Mouse (Mus musculus) CD4-positive, CD25-positive, alpha-beta regulatory T cell, adult 4 months (primary cell): ENCODE results near the gene Elf4. TPM values are rescaled to one million over a fixed set of nuclear protein-coding genes. Genes with fewer than 3 reads are reported as not detected.
"Not testable (repeated sequence)": the region's sequence is repeated elsewhere in the genome, so short reads cannot be mapped to it uniquely, and the experiment has no call there.

Experiments
- ATAC-seq: one replicate; pipeline ENCODE4 v1.8.0; 2017
- polyA plus RNA-seq, 2 experiments: library from polyadenylated mRNA; unstranded; fragments of 100-300 nt; shearing (Covaris generic); gene quantifications; one replicate each; pipeline ENCODE4 v1.2.1; 2017

The Elf4 gene
- polyA plus RNA-seq, 2 experiments from 2014 or later, result 24.7 to 25.4 TPM

DNA sequence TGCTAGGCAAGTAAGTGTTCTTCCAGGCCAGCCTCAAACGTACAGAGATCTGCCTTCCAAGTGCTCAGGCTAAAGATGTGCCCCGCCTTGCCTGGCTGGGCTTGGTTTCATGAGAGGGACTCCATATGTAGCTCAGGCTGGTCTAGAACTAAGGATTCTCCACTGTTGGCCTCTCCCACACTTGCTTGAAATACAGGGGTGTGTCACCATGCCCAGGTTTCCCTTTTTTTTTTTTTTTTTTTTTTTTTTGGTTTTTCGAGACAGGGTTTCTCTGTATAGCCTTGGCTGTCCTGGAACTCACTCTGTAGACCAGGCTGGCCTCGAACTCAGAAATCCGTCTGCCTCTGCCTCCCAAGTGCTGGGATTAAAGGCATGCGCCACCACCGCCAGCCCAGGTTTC lies 26.9 kb downstream of the Elf4 start:
- ATAC-seq, result not testable (repeated sequence)

DNA sequence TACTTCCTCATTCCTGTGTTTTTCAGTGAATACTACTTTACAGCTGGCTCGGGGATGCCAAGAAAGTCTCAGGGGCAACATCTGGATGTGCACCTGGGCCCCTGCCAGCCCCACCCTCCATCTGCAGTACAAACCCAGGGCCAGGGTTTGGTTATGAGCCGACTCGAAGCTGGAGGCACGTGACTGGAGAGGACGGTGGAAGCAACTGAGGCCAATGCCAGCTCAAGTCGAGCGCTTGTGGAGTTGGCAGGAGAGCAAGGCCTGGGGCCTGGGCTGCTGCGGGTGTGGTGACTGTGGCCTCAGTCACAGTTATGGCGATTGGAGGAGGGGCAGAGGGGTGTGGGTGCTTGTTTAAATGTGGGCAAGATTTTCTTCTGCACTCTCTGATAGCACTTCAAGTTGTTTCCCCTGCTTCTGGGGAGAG lies 27.4 kb downstream of the Elf4 start:
- ATAC-seq, result no peak

DNA sequence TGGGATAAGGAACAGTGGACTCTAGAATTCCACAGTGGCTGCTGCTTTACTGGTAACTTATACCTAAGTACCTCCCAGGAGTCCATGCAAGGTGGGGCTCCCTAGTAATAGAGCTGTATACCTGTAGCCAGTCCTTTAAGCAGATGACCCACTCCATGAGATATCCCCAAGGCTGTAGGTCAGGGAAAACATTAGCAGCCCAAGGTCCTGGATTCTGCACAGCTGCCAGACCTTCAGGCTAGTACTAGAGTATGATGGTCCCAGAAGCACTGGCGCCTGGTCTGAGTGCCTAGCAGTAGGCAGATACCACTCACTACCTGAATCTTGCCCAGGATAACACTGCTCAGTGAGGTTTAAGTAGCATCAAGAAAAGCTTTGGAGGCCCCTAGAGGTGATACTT lies 28.7 kb downstream of the Elf4 start:
- ATAC-seq, result no peak

DNA sequence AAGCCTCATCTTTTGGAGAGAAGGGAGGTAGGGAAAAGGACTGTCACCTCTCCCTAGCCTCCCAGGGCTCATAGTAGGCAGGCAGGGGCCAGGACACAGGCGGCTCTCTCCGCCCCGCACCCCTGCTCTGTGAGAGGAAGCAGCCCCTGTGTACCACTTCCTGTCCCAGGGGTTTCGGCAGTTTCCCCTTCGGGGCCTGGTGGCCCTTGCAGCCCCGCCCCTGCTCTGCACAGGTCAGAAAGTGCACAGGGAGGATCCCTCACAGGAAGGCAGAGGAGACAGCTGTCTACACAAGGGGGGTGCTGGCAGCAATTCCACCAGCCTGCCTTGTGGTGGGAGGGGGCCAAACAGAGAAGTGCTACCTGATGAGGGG lies 29.4 kb downstream of the Elf4 start:
- peak; percentile 79 for ATAC-seq

DNA sequence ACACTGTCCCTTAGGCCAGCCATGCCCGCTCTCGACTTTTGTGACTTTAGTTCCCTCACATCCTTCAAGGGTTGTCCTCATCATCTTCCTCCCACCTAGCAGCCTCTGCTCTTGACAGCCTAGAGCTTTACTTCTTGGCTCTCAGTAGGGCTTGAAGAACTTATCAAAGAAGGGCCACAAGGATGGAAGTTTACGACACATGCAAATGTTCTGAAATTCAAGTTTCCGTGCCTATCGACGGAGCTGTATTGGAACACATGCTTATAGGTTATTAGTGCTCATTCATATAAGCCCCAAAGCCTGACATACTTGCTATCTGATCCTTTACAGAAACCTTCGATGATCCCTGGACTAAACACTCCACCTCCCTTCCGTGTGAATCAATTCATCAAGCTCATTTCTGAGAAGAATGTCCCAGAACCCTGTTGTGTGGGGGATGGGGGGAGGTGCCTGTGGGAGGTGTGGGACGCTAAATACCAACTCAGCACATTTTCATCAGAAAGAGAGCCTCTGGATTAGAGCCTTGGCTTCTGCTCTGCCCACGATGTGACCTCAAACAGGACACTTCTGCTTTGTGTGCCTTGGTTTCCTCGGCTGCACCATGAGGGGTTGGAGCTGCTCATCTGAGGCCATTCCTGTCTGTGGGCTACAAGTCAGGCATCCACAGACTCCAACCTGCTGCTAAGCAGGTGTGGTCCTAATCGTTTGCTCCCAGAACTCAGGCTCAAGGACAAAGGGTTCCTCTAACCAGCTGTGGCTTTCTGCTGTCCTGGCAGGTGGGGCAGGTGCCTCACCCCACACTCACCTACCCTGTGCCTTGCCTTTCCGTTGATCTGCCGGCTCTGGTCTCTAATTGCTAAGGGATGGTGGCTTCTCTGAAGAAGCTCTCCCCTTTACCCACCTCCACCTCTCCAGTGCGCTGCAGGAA lies 30.1 kb downstream of the Elf4 start:
- ATAC-seq, result no peak

DNA sequence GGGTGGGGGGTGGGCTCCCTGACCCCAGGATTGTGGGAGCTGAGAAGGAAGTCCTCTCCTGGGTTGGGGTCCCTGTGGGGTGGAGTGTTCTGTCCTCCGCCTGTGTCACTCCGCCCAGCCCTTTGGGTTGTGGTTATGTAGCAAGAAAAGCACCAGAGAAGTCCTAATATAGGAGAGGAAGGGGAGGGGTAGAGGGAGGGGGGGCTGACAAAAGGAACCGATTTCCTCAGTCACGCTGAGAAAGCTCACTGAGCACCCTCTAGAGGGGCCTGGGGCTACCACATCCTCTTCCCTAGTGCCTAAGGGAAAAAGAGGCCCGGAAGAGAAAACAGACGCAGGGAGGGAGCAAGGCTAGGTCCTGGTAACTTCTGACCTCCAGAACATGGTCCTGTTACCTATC lies 33.4 kb downstream of the Elf4 start:
- ATAC-seq, result peak; percentile 40

DNA sequence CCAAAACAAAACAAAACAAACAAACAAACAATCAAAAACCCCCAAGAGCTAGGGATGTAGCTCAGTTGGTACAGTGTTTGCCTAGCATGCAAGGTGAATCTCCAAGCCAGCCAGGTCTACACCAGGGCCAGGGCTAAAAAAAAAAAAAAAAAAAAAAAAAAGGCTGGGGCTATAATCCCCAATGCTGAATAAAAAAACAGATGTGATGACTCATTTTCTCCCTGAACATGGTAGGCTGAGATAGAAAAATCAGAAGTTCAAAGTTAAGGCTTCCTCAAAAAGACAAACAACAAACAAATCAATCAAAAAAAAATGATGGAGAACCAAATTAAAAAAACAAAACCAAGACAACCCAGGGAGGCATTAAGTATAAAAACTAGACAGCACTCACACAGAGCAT lies 33.8 kb downstream of the Elf4 start:
- no peak for ATAC-seq

DNA sequence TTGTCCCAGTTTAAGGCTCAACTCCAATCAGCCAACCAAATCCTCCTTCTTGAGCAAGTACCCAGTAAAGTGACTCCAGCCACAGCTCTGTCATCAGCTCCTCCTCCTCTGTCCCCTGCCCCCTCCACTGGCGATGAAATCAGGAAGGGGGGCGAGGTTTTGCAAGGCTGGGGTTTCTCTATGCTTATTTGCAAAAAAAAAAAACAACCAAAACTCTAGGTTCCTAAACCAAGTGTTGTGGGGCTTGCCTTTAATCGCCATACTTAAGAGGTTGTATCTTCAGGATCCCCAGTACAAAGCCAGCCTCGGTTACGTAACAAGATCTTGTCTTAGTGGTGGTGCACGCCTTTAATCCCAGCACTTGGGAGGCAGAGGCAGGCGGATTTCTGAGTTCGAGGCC lies 34.3 kb downstream of the Elf4 start:
- no peak for ATAC-seq

DNA sequence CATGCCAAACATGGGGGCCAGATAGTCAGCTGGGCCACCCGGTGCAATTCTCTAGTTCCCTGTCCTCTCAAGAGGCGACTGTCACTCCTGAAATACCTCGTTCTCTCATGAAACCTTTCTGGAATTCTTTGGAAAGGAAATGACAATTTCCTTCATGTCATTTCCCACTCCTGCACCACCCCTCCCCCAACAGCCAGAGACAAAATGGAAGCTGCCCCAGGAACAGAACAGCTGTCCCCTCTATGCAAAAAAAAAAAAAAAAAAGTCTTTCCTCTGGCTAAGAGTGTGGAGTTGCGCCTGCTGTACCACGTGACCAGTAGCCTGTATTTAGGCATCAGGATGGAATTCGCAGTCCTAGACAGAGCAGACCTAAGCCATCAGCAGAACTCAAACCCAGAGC lies 34.7 kb downstream of the Elf4 start:
- no peak for ATAC-seq

DNA sequence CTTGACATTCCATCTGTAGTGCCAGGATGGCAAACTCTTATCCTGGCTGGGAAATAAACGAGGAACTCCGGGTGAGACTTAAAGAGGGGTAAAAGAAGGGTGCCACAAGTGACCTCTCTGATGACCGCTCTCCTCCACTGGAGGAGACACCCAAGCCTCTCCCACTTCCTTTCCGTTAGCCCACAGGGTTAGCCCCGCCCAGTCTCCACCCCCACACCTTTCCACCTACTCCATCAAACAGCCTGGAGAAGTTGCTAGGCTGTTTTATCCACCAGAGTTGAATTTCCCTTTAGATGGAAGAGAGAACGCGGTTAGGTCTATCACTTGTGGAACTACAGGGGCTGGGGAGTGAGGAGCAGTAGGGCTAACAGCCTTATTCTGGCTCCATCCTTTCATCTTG lies 37.7 kb downstream of the Elf4 start:
- ATAC-seq, result peak; percentile 14

DNA sequence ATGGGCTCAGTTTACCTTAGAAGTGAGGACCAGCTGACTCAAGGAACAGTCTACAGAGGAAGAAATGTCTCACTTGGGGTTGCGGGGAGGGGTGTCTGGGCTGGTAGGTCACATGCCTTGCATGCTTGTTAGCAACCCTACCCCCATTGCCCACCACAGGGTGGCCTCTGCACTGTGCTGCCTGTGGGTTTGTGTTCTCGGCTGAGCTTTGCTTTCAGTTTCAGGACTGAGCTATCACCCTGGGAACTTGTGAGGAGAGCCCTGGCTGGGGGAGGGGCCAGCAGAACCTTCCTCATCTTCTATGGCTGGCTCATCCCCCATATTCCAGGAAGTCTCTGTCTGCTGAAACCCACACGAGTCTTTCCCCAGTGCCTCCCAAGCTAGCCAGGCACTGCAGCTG lies 38.3 kb downstream of the Elf4 start:
- peak; percentile 85 for ATAC-seq

DNA sequence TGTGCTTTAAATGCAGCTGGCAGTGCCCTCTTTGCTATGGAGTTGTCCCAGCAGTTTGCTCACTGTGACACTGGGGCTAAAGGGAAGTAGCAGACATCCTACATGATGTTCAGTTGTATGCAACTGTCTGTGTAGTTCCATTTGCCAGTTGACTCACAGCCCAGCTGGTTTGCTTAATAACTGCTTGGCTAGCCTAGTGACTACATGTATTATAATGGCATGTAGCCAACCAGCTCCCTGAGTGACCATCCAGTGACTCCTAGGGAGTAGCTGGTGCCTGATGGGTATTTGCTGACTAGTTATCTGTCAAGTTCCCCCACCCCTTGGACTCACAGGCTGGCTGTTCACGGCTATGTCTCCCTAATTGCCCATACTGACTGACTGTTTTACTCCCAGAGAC lies 39.3 kb downstream of the Elf4 start:
- ATAC-seq, result no peak

DNA sequence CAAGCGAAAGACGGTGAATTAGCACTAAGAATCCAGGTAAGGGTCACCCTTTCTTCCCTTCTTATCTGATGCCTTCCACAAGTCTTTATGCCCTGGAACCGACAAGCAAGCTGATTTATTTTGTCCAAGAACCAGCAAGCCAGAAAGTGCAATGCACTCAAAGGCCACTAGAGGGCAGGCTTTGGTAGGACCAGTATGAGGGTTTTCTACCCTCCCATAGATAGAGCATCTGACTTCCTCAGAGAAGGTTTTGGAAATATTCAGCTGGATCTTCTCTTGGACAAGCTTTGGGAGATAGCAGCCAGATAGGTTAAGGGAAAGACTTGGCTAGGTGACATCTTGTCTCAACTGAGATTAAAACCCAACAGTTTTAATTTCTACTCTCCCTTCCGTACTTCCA lies 39.9 kb downstream of the Elf4 start:
- no peak for ATAC-seq

DNA sequence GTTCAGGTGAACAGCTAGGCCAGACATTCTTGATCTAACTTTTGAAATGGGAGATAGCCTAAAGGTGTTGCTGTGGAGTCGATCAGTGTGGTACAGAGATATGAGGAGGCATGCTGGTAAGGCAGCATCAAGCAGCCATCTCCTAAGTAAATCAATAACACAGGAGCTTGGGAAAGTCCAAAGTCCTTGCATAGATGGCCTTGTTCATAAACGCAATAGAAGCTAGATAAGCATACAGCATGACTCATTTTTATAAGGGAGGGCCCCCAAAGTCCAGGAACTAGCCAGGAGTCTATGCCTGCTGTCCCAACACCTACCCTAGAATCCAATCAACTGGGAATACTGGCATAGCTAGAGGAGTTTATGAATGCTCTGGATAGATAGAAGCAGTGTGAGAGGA lies 44.5 kb downstream of the Elf4 start:
- ATAC-seq, result no peak

DNA sequence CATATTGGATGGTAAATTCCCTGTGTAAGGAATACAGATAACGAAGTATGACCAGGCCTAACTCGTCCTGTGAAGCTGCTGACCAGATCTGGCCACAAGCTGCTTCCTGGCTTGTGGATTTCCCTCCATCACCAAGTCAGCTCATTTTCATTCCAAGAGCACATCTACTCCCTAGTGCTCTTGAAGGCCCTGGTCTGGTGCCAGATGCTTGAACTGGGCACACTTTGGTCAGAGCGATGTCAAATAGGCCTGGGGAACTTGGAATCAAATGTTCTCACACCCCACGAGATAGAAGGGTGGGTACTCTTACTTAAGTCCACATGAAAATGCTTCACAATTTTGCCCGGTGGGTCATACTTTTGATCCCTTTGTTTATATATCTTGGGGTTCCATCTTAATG lies 48.6 kb downstream of the Elf4 start:
- no peak for ATAC-seq

DNA sequence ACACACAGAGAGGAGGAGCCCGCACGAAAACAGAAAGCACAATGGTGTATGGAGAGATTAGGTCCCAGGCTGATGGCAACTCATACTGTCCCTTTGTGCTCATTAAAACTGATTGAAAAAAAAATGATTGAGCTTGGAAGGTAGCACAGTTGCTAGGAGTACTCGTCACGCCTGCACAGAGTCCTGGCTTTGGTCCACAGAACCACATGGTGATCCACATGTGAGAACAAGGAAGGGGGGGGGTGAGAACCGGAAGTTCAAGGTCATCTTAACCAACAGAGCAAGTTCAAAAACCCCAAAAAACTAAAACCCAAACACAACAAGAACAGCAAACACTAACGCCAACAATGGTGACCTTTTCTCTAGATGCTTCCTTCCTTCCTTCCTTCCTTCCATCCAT lies 50.3 kb downstream of the Elf4 start:
- ATAC-seq, result no peak

DNA sequence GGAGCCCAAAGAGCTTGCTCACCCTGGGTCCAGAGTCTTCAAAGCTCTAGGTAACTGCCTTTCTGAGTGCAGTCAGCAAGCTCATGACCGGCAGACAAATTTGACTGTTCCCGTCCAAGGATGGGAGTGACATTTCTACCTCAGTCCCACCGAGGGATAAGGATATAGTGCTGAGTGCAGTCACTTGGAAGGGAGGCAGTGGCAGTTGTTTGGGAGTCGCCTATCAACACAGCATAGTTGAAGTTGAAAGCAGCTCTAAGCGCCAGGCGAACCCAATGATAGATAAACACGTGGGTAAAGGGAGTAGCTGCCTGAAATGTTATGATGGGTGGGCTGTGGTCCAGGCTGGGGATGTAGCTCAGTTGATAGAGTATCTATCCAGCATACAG lies 52.5 kb downstream of the Elf4 start:
- ATAC-seq, result no peak

DNA sequence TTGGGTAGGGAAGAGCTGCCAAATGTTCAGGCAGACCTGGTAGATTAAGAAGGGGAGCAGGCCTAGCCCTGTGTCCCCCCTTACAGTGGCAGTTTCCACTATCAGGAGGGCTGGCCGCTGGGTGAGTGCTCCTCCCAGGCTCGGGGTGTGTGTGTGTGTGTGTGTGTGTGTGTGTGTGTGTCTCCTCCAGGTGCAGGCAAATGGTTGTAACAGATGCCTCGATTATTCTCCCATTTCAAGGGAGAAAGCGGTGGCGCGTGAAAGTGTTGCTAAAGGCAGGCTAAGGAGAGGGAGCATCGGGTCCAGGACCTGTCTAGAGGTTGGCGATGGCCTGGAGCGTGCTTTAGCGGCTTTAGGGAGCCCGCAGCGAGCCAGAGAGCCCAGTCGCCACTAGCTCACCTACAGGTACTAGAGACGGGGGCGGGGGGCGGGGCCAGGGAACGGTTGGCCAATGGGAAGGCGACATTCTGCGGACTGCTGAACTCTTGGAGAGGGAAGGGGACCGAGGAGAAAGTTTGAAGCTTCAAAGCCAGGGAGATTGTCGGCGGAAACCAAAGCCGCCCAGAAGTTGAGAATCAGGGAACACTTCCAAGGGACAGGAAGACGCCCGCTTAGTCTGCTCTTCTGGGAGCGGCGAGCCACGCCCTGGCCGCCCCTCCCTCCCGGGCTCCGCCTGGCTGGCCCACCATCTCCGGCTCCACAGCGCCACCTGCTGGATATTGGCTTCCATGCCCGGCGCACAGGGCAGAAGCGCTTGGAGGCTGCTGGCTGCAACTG lies 53.1 kb downstream of the Elf4 start:
- ATAC-seq, result peak; percentile 85

DNA sequence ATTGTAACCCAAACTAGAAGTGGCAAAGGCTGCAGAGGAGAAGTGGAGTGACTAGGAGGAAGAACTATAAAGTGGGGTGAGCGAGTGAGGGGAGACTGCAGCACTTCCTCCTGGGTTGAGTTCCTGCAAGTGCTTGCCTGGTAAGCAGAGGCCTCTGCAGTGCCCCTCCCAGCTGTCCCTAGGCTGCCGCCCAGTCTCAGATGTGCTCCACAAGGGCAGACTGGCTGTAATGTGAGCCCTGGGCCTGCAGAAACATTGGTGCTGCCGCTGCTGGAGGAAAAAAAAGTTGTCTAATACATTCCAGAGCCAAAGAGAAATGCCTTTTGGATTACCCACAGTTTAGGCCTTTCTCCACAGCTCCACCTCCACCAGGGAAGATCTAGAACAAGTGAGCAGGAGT lies 57.8 kb downstream of the Elf4 start:
- ATAC-seq, result no peak

DNA sequence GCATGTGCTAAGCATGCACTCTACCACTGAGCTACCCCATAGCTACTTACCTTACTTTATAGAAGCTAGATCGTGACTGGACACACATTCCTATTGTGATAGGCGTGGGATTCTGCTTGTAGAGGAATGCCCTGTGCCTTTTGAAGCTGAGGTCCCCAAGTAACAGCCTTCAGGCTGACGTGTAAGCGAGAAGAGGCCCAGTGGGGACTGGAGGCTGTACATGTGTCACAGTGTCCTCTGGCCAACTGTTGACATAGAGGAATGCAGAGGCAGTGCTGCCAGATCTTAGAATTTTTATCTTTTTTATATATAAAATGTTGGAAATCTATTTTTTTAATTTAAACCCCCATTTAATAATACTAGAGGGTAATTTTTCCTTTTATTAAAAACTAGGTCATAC lies 62.9 kb downstream of the Elf4 start:
- no peak for ATAC-seq

DNA sequence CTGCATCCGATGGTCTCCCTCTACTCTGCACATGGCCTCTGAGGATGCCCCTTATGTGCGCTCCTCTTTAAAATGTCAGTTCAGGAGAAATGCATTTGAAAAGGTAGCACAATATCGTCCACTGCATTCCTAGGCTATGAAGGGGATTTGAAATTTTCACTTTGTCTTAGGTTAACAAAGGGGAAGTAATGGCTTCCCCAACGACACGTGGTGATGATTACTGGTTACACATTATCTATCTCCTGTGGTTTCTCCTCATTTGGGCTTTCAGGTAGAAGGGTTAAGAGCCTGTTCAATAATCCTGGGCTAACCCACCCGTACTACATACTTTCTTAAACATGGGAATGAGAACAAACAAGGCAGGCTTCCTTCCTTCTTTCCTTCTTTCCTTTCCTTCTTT lies 73.6 kb downstream of the Elf4 start:
- ATAC-seq, result no peak

DNA sequence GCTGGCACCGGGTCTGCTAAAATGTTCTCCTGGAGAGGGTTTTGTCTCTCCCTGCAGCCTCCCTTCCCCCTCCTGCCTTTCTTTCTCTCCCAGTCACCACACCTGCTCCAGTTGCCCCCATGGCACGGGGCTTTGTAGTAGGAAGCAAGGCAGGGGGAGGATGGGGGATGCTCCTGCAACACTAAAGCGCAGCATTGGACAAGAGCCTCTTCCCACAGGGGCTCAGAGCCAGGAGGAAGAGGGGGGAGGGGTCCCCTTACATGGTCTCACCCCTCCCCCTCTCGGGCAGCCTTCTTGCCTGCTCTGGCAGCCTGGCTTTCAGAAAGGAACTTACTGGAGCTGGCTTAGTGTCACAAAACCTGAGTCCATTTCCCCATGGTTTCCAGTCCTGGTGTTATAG lies 77.0 kb downstream of the Elf4 start:
- ATAC-seq, result no peak

DNA sequence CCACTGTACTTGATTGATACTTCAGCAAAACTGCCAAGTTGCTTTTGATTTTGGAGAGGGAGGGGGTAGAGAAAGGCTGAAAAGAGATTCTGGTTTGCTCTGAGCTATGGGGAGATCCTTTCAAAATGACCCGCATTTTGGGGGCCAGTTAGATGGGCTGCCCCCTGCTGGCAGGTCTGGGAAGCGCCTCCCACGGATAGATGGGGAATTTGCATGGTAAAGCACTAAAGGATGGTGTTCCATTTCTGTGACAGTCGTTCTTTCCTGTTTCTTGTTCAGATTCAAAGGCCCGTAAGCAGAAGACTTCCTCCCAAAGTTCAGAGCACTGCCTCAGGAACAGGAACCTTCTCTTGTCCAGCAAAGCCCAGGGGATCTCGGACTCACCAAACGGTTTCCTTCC lies 79.3 kb downstream of the Elf4 start:
- peak; percentile 39 for ATAC-seq

DNA sequence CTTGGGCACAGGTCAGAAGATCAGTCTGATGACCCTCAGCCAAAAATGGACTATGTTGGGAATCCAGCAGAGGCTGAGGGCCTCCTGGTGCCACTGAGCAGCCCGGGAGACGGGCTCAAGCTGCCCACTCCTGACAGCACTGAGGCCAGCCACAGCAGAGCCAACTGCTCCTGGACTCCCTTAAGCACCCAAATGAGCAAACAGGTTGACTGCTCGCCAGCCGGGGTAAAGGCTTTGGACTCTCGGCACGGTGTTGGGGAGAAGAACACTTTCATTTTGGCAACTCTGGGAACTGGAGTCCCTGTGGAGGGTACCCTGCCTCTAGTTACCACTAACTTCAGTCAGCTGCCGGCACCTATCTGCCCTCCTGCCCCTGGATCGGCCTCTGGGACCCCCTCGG lies 95.1 kb downstream of the Elf4 start:
- no peak for ATAC-seq
